Mouse (Mus musculus) intestine, embryonic 14.5 days (tissue): Measurements from ENCODE around the gene S1pr2. TPM values are rescaled to one million over a fixed set of nuclear protein-coding genes. Genes with fewer than 3 reads are reported as not detected.
"Not testable (repeated sequence)": the region's sequence is repeated elsewhere in the genome, so short reads cannot be mapped to it uniquely, and the experiment has no call there.

Experiments used
- ATAC-seq: fragments of 200-750 bp; cut with Nextera tagmentation; replicated peaks from 2 replicates; pipeline ENCODE4 v1.8.0; 2017; ENCODE audit warnings: low read depth, moderate number of reproducible peaks, moderate TSS enrichment, moderate library complexity; ENCODE audit not compliant: low FRiP score, low TSS enrichment
- DNase-seq: peaks from one replicate; pipeline ENCODE4 v3.0.0-alpha.2; 2018; ENCODE audit warnings: low spot score
- H3K27ac ChIP-seq: fragments of 300-500 bp; sonication (generic); 2 replicates; pipeline ENCODE4 v1.5.1; 2014; ENCODE audit warnings: low read depth, mild to moderate bottlenecking, control low read depth
- H3K27me3 ChIP-seq: fragments of 300-500 bp; sonication (generic); replicated peaks from 2 replicates; pipeline ENCODE4 v1.6.1; 2014; ENCODE audit warnings: low read length, control low read depth; ENCODE audit not compliant: control insufficient read depth, insufficient read depth
- H3K36me3 ChIP-seq: fragments of 300-500 bp; sonication (generic); 2 replicates; pipeline ENCODE4 v1.6.1; 2014; ENCODE audit warnings: low read length, control low read depth; ENCODE audit not compliant: control insufficient read depth, insufficient read depth
- H3K4me1 ChIP-seq: fragments of 300-500 bp; sonication (generic); replicated peaks from 2 replicates; pipeline ENCODE4 v1.6.1; 2014; ENCODE audit warnings: low read length, control low read depth, mixed read lengths; ENCODE audit not compliant: control insufficient read depth, insufficient read depth
- H3K4me2 ChIP-seq: fragments of 300-500 bp; sonication (generic); 2 replicates; pipeline ENCODE4 v1.6.1; 2014; ENCODE audit warnings: low read length
- H3K4me3 ChIP-seq: fragments of 300-500 bp; sonication (generic); 2 replicates; pipeline ENCODE4 v1.5.1; 2014; ENCODE audit warnings: low read depth, low read length, control low read depth, mixed read lengths
- H3K9ac ChIP-seq: fragments of 300-500 bp; sonication (generic); 2 replicates; pipeline ENCODE4 v1.6.1; 2014; ENCODE audit warnings: mild to moderate bottlenecking, low read length
- H3K9me3 ChIP-seq: fragments of 300-500 bp; sonication (generic); 2 replicates; pipeline ENCODE4 v1.6.1; 2016; ENCODE audit warnings: low read length, control low read depth; ENCODE audit not compliant: control insufficient read depth
- WGBS: fragments of 180-500 bp; shearing (Covaris S2); extraction: QIAGEN DNeasy Blood & Tissue Kit; methylation state at CpG from one replicate; pipeline ENCODE4 v1.1.7; 2014; 5-methylcytosine and 5-hydroxymethylcytosine counted together
- polyA plus RNA-seq: library from polyadenylated mRNA; unstranded; fragments of >200 nt; fragmentation: Nextera tagmentation; extraction: Ambion mirVana; gene quantifications from 2 replicates; pipeline ENCODE4 v1.2.1, GENCODE M21; 2014

Gene S1pr2
- polyA plus RNA-seq, 1 experiment from 2014 or later = 31.9 TPM

DNA sequence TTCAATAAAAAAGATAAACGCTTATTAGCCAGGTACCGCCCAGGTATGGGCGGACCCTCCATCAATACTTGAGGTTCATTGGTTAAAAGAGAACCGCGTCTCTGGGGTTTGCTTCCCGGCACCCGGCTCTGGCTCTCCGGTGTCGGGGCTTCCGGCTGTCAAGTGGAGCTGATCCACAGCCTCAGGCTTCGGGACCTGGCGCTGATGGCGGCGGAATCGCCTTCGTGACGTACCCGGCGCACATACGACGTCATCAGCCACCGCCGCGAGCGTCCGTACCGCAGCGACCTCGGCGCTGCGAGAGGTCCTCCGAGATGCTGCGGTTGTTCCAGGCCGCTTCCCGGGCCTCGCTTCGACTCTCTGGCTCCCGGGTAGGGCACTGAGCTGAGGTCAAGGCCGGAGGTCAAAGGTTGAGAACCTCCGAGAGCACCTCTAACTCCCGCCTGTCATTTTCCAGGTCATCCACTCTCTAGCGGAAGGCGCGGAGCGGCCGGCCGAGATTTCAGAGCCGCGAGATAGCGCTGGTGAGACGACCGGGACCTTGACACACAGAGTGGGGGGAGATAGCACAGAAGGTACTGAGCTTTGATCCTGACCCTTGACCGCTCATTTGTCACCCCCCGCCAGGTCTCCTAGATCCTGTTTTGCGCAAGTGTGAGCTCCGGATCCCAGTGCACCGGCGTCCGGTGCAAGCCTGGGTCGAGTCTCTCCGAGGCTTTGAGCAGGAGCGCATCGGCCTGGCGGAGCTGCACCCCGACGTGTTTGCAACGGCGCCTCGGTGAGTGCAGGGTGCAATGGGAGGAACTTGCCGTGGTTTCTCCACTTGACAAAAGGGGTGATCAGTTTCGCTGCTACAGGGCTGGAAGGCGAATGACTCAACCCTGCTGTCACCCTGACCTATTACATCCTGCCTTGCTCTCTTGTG is 26.3 kb upstream of the S1pr2 start, which contains the start of gene Mrpl4:
TSS of gene Mrpl4 (plus strand) at position 112 of the 925 bp plus-strand sequence.
- peaks cover 5% of the 10 kb centered on the region for H3K4me1 ChIP-seq
- no peaks in the 10 kb centered on the region for H3K9me3 ChIP-seq
- DNase-seq (peak; percentile 98), ATAC-seq (peak; percentile 87)
- H3K9ac ChIP-seq = peak within 1 kb of the TSS; percentile 78
- peak within 1 kb of the TSS; percentile 84 for H3K4me2 ChIP-seq
- WGBS = under 1% methylated on average over 72 of the region's 72 CpGs
- H3K27me3 ChIP-seq = no peaks in the 10 kb centered on the region
- H3K27ac ChIP-seq = peak within 1 kb of the TSS; percentile 52
- peak within 1 kb of the TSS; percentile 90 for H3K4me3 ChIP-seq
- H3K36me3 ChIP-seq = peaks cover 35% of the 10 kb centered on the region

DNA sequence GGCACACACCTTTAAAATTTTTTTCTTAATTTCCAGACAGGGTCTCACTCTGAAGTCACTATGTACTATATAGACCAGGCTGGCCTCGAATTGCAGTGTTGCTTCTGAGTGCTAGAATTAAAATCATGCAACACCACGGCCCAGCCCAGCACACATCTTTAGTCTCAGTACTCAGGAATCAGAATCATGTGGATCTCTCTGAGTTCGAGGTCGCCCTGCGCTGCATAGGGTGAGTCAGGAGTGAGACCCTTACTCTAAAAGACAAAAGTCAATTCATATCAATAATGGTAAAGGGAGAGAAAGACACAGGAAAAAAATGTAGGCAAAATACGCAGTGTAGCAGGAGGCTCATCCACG is 25.7 kb upstream of the S1pr2 start:
- DNase-seq = no peak
- Histone ChIP-seq H3K4me2 (peak overlapping the region; percentile 84), H3K9ac (peak overlapping the region; percentile 78), H3K4me3 (peak overlapping the region; percentile 90), H3K27ac (peak overlapping the region; percentile 52), H3K9me3 (no peaks in the 10 kb centered on the region), H3K4me1 (peaks cover 5% of the 10 kb centered on the region), H3K36me3 (peaks cover 28% of the 10 kb centered on the region), H3K27me3 (no peaks in the 10 kb centered on the region)
- ATAC-seq = peak; percentile 41
- 14% methylated on average over 7 of the region's 7 CpGs for WGBS

DNA sequence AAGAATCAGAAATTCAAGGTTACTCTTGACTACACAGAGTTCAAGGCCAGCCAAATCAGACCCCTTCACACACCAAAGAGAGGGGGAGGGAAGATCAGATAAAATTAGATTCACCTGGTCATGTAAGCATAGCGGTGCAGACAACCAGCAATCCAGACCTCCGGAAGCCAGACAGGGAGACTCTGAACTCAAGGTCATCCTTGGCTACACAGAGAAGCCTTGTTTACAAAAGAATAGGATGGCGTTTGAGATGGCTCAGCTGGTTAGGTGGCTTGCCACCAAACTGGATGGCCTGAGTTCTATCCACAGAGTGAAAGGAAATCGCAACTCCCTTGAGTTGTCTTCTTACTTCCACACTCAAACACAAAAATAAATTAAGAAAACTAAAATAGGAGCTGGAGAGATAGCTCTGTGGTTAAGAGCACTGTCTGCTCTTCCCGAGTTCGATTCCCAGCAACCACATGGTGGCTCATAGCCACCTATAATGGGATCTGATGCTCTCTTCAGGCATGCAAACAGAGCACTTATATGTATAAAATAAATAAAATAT is 25.1 kb upstream of the S1pr2 start:
- H3K9me3 ChIP-seq = no peaks in the 10 kb centered on the region

DNA sequence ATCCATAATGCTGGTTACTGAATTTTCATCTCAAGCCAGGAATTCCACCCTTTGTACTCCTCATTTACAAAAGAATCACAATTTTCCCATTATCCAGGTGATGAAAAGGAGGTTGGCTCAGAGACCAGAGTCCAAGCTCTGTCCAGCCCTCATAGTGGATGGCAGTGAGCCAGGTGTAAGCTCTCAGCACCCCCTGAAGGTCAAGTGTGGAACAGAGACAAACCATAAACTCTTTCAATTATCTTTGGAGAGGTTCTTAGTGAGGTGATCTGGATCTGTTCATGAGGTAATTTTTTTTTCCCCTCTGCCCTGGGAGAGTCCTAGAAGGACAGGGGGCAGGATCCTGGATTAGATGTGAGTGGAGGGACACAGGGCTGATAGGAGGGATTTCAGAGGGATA is 24.2 kb upstream of the S1pr2 start:
- Histone ChIP-seq H3K36me3 (peaks cover 15% of the 10 kb centered on the region; the same call in 1 of the 2 replicates), H3K4me1 (peaks cover 5% of the 10 kb centered on the region), H3K27ac (no peak overlapping the region), H3K9ac (no peak overlapping the region), H3K4me2 (no peak overlapping the region), H3K9me3 (no peaks in the 10 kb centered on the region), H3K27me3 (no peaks in the 10 kb centered on the region), H3K4me3 (no peak overlapping the region)
- no peak for DNase-seq
- ATAC-seq = no peak

More for the DNA sequence above, 25.1 kb upstream of the S1pr2 start:
- WGBS = 53% methylated on average over 6 of the region's 6 CpGs
- Histone ChIP-seq H3K4me2 (peak overlapping the region; percentile 84; the same call in 1 of the 2 replicates), H3K27ac (no peak overlapping the region), H3K4me1 (peaks cover 5% of the 10 kb centered on the region), H3K36me3 (peaks cover 23% of the 10 kb centered on the region), H3K4me3 (no peak overlapping the region), H3K27me3 (no peaks in the 10 kb centered on the region), H3K9ac (no peak overlapping the region)
- DNase-seq = no peak
- ATAC-seq = no peak

DNA sequence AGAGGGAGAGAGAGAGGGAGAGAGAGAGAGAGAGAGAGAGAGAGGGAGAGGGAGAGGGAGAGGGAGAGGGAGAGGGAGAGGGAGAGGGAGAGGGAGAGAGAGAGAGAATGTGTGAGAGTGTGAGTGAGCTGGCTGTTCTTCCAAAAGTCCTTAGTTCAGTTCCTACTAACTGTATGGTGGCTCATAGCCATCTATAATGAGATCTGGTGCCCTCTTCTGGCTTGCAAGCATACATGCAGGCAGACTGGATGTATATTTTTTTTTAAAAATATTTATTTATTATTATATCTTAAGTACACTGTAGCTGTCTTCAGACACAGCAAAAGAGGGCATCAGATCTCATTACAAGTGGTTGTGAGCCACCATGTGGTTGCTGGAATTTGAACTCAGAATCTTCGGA is 21.8 kb upstream of the S1pr2 start:
- H3K4me1 ChIP-seq, H3K27me3 ChIP-seq, H3K9me3 ChIP-seq, H3K36me3 ChIP-seq, DNase-seq, H3K9ac ChIP-seq, H3K4me3 ChIP-seq, ATAC-seq, H3K4me2 ChIP-seq, H3K27ac ChIP-seq: not testable (repeated sequence)
- 74% methylated on average over 1 of the region's 1 CpGs for WGBS

DNA sequence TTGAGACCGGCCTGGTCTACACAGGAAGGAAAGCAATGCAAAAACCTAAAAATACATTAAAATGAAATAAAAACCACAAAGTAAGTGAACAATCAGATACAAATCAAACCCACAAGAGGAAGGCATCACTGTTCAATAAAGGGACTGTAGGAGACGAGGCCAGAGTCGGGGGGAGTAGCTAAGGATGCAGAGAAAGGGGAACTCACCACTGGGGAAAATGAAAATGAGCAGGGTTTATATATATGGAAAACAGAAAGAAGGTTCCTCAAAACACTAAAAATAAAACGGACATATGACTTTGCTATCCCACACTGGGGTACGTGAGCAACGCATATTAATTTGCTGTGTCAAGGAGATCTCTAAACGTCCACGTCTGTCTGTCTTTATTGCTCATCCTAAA is 20.5 kb upstream of the S1pr2 start:
- H3K27me3 ChIP-seq = no peaks in the 10 kb centered on the region
- H3K9ac ChIP-seq = no peak overlapping the region
- no peak overlapping the region for H3K4me2 ChIP-seq
- no peaks in the 10 kb centered on the region; the same call in 1 of the 2 replicates for H3K4me1 ChIP-seq
- H3K36me3 ChIP-seq = no peaks in the 10 kb centered on the region
- H3K4me3 ChIP-seq = no peak overlapping the region
- no peak for ATAC-seq
- no peak overlapping the region for H3K27ac ChIP-seq
- WGBS = 87% methylated on average over 8 of the region's 8 CpGs
- no peak for DNase-seq
- H3K9me3 ChIP-seq = no peaks in the 10 kb centered on the region

DNA sequence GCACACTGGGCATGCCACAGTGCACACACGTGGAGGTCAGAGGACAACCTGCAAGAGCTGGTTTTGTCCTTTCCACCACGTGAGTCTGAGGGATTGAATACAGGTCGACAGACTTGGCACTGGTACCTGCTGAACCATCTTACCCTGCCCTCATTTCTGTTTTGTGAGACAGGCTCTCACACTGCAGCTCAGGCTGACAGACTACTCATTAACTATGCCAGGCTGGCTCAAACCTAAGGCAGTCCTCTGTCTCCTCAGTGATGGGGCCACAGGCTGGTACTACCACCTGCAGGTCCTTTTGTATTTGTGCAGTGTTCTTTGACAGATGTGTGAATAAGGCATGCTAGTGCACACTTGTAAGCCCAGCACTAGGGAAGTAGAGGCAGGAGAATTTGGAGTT is 18.5 kb upstream of the S1pr2 start:
- Histone ChIP-seq H3K4me1 (peaks cover 8% of the 10 kb centered on the region), H3K9me3 (no peaks in the 10 kb centered on the region), H3K4me2 (no peak overlapping the region), H3K4me3 (no peak overlapping the region), H3K27me3 (no peaks in the 10 kb centered on the region), H3K9ac (no peak overlapping the region), H3K36me3 (no peaks in the 10 kb centered on the region), H3K27ac (no peak overlapping the region)
- ATAC-seq (no peak), DNase-seq (no peak)
- 79% methylated on average over 3 of the region's 3 CpGs for WGBS

DNA sequence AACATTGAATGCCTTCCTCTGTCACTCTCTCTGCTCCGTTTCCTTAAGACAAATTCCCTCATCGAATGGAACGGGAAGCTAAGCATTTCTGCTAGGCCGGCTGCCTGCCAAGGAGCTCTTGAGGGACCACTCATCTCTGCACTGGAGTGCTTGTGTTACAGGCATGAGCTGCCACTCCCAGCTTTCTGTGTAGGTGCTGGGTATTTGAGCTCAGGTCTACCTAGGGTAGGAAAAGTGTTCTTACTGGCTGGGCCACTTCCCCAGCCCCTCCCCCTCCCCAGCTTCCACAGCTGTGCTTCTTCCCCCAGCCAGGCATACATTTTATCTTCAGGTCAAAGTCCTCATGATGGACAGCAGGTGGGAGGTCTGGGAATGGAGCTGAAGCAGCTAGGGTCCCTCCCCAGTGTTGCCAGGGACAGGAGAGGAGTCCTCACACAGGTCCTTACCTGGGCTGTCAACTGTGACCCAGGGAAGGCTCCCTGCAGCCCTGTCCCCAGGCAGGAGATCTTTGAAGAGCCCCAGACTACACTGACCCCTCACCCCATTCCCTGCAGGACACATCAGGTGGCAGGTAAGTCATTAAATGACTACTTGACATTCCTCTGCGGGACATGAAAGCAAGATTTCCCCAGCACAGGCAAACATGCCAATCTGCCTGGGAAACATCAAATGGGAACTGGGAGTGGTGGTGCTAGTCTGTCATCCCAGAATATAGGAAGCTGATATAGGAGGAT is 16.8 kb upstream of the S1pr2 start:
- Histone ChIP-seq H3K9me3 (no peaks in the 10 kb centered on the region), H3K27me3 (no peaks in the 10 kb centered on the region), H3K27ac (0 out of 2 replicates have a peak overlapping the region, but pooled peaks have one; percentile 16), H3K4me1 (peaks cover 8% of the 10 kb centered on the region), H3K4me2 (no peak overlapping the region), H3K9ac (0 out of 2 replicates have a peak overlapping the region, but pooled peaks have one; percentile 10), H3K36me3 (no peaks in the 10 kb centered on the region), H3K4me3 (no peak overlapping the region)
- 31% methylated on average over 5 of the region's 5 CpGs for WGBS
- DNase-seq = no peak
- ATAC-seq = peak; percentile 78
